Mouse (Mus musculus) retina, embryonic 14.5 days (tissue): ENCODE data around the gene Slc44a2.

Source experiments
- DNase-seq: peaks from one replicate; pipeline ENCODE4 v3.0.0-alpha.2; 2015; ENCODE audit warnings: low spot score

Gene Slc44a2

GRCm38 (mm10) chr9:21380868-21381267, 60.4 kb downstream of the Slc44a2 start:
- no peak for DNase-seq

- no peak for DNase-seq
Observed at GRCm38 (mm10) chr9:21383966-21384365, 63.5 kb downstream of the Slc44a2 start.

GRCm38 (mm10) chr9:21392646-21393175, 72.2 kb downstream of the Slc44a2 start:
- DNase-seq = no peak

GRCm38 (mm10) chr9:21395692-21396091, 75.2 kb downstream of the Slc44a2 start:
- no peak for DNase-seq

GRCm38 (mm10) chr9:21397170-21397569, 76.7 kb downstream of the Slc44a2 start:
- DNase-seq = no peak

GRCm38 (mm10) chr9:21401042-21401441, 80.5 kb downstream of the Slc44a2 start:
- DNase-seq = no peak

- no peak for DNase-seq
Observed at GRCm38 (mm10) chr9:21402764-21403253, 82.3 kb downstream of the Slc44a2 start.

- no peak for DNase-seq
Observed at GRCm38 (mm10) chr9:21403745-21404144, 83.2 kb downstream of the Slc44a2 start.
